Mouse (Mus musculus) activated CD4-positive, CD25-positive, alpha-beta regulatory T cell, adult 4 months (primary cell): ENCODE measurements around the gene 1700025G04Rik. TPM values are rescaled to one million over a fixed set of nuclear protein-coding genes. Genes with fewer than 3 reads are reported as not detected.

Source experiments
- ATAC-seq: one replicate; pipeline ENCODE4 v1.8.0; 2017
- polyA plus RNA-seq, 2 experiments: library from polyadenylated mRNA; unstranded; fragments of 100-300 nt; shearing (Covaris generic); gene quantifications; one replicate each; pipeline ENCODE4 v1.2.1; 2017

Gene 1700025G04Rik
- polyA plus RNA-seq, 2 experiments from 2014 or later = 2.5 to 3.7 TPM

GRCm38 (mm10) chr1:151961204-151961603 lies 128.7 kb downstream of the 1700025G04Rik start:
- ATAC-seq = no peak

DNA sequence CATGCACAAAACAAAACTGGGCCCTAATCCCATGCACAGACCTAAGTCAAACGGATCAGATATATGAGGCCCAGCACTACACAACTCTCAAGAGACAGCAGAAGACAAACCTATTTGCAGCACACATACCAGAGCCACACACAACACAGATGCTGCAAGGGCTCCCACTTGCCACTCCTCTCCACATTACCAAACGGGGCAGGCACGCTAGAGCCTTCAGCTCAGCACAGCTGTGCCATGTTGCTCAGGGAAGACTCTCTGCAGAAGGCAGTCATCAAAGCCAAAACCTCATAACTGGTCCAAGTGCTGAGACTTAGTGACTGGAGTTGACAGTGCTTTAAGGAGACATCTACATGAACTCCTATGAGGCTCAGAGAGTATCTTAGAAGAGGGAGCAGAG lies 130.9 kb downstream of the 1700025G04Rik start:
- no peak for ATAC-seq

DNA sequence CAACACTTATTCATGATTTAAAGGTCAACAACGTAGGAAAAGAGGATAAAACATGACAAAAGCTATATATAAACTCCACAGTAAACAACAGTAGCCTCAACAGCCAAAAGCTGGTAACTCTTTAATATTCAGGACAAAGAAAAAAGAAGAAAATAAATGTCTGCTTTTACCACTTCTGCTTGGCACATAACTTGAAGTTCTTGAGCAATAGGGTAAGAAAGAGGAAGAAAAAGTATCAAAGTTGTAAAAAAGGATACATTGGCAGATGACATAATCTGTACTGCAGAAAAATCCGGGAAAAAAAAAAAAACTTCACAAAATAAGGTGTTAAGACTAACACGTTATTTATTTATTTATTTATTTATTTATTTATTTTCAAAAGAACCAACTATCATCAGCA lies 131.5 kb downstream of the 1700025G04Rik start:
- no peak for ATAC-seq

GRCm38 (mm10) chr1:151957669-151958068 lies 132.3 kb downstream of the 1700025G04Rik start:
- ATAC-seq = no peak

DNA sequence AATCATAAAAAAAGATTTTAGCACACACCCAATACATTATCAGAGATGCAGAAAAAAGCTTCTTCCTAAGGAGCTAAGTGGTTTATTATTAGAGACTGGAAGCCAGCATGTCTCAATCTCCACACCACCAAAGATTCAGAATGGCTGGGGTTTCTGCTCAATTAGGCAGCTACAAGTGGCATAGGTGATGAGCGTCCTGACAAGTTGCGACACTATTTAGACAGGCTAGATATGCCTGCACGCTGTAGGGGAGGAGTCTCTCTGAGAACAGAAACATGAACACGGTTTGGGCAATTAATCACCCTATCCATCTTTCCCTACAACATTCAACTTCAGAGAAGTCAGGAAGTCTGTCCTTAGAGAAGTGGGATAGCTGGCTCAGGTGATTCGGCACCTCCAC lies 134.1 kb downstream of the 1700025G04Rik start:
- ATAC-seq = no peak

DNA sequence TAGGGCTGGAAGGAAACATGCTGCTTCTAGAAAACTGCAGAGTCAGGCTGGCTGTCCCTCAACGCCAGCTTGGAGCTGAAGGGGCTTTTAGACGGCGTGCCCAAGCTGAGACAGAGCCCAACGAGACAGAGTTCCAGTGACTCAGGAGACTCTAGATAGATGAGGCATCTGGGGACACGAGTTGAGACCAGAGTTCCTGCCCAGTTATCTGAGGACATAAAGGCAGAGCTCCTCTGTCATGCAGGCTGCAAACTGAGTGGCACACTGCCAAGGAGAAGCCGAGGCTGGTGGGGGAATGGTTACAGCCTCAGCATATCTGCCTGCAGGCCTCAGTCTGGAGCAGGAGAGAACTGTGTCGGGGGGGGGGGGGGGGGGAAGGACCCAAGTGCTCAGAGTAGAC lies 136.4 kb downstream of the 1700025G04Rik start:
- no peak for ATAC-seq

DNA sequence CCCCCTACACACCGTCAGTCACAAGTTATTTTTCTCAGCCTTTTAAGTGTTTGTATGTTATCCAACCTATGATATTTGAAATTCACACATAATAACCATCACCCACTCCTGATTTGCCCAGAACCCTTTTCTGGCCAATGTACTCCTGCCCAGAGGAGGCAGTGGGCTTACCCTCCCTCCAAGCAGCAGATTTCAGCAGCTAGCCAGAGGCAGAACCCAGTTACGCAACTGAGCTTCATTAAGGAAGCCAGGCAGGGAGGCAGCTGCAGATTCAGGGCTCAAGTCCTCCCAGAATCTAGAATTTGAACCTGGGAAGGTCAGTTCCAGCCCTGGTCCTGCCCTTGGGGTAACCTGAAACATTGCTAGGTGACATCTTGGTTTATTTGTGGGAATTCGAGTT lies 141.9 kb downstream of the 1700025G04Rik start:
- no peak for ATAC-seq

DNA sequence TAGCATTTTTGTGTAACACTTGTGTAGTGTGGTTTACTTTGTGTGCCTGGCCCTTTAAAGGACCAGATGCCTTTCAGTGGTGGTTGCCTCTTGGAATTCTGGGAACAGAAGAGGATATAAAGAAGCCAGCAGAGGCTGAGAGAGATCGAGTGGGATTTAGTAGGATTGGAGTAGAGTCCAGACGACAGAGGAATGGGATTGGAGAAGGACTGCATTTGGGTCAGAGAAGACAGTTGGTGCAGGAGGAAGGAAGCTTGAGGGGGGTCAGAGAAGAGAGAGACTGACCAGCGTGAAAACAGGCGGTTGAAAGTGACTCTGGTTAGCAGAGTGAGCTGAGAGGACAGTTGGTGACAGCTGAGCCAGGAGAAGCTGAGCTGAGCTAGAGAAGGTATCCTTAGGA lies 142.4 kb downstream of the 1700025G04Rik start:
- no peak for ATAC-seq

GRCm38 (mm10) chr1:151944457-151945223 lies 145.3 kb downstream of the 1700025G04Rik start:
- ATAC-seq = no peak

DNA sequence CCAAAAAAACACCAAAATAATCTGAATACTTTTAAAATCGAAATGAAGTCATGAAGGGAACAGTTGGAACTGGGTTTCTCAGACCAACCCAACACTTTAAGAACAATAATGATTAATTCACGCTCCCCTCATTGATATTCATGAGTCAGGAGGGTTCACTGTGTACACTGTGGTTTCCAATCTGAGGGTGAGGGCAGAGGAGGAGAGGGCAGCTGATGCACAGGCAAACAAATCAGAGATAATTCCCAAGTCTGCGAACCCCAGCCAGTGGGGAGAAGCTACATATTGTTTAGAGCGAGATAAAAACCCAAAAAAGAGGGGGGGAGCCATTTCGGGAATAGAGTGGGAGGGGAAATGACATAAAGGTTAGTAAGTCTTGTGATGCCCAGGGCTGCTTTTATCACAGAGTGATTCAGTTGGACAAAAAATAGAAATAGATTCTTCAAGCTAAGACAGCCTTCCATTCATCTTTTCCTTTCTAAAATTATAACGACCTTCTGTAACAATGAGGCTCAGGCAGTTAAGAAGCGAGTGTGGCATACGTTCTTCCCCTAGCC lies 146.2 kb downstream of the 1700025G04Rik start:
- ATAC-seq = no peak

- no peak for ATAC-seq
These were observed 146.8 kb downstream of the 1700025G04Rik start for GRCm38 (mm10) chr1:151942972-151943654.

- ATAC-seq = no peak
These were observed 149.9 kb downstream of the 1700025G04Rik start for GRCm38 (mm10) chr1:151939987-151940386.

- no peak for ATAC-seq
These were observed 150.4 kb downstream of the 1700025G04Rik start for GRCm38 (mm10) chr1:151939510-151939909.

DNA sequence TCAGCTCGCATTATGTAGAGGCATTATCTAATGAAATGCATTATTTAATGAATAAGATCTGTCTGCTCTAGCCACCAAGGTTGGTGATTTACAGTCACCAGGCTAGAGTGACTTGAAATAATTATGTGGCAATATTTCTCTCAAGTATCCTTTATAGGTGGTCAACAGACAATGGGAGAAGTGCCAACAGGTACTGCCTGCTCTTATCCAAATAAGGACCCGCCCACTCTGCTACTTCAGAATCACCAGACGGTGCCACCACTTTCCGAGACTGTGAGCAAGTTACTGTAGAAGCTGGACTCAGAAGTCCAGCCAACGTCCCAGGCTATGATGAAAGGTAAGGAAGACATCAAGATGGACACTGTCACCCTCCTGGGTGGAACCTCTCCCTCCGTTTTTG lies 156.3 kb downstream of the 1700025G04Rik start:
- ATAC-seq = no peak

DNA sequence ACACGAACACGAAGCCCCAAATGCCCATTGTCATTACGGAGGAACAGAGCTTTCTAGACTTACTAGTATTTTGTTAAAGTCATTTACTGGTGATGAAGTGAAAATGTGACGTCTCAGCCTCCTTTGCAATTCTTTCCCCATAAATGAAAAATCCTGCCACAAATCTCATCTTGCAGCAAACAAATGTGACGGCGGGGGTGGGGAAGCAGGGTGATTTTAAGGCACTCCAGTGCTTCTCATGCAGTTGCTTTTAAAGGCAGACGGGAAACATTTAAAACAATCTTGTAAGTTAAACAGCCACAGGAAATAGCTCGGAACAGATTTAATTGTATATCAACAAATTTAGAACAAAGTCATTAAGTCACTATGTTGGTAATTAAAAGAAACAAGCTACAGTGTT lies 163.1 kb downstream of the 1700025G04Rik start:
- no peak for ATAC-seq

DNA sequence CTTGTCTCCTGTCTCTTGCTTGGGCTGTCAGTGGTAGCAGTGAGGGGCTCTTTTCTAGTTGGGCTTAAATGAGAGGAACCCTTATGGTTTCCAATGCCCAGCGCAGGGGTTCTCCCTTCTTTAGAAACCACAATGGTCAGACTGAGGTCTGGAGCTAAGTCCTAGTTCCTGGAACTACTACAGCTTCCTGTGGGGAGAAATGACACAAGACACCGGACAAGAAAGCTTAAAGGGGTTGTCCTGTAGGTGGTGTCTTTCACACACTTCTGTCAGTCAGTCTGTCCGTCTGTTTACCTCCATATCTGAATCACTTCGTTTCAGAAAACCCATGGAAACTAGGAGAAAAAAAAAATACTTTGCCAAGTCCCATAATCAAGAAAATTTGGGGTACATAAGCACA lies 163.8 kb downstream of the 1700025G04Rik start:
- no peak for ATAC-seq

GRCm38 (mm10) chr1:151925738-151926137 lies 164.2 kb downstream of the 1700025G04Rik start:
- ATAC-seq = no peak

- no peak for ATAC-seq
These were observed 171.0 kb downstream of the 1700025G04Rik start for GRCm38 (mm10) chr1:151918806-151919357.

- ATAC-seq = no peak
These were observed 172.2 kb downstream of the 1700025G04Rik start for GRCm38 (mm10) chr1:151917736-151918135.

GRCm38 (mm10) chr1:151914494-151914893 lies 175.4 kb downstream of the 1700025G04Rik start:
- no peak for ATAC-seq

DNA sequence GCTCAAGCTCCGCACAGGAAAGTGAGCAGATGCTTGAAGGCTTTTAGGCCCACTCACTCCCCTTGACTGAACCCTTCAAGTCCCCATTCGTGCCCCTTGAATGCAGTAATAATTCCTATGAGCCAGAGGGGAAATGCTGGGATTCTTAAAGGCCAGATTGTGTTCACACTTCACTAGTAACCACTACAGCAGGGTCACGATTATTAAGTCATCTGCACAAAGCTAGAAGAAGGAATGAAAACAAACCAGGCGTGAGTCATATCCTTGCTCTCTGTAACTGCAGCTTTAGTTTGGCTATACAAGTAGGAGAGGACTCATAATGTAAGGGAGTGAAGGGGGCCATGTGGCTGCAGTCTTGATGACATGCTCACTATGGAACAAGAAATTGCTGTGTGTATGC lies 182.9 kb downstream of the 1700025G04Rik start:
- no peak for ATAC-seq

DNA sequence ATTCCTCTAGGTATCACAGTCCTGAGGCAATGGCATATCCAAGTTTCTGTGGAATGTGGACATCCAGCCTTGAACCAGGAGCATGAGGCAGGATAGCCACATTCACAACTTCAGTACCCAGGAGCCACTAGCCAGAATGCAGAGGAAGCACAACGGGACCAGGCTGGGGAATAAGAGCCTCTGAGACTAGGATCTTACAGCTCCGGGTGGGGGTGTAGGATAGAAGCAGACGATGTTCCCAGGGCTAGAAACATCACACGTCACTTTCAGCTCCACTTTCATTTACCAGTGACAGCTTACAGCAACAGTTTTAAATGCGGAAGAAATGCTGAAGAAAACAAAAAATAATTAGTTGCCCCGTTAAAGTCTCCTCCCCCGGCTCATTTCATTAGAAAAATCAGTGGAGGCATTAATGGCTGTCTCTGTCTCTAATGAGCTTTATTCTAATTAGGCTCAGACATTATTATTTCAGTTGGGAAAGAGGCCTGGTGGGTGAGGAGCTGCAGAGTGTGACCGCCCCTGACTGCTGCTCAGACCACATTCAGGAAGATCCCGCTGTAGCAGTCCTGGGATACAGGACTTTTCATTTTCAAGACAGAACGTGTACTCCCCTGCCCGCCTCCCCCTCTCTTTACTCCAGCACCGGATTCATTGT lies 189.1 kb downstream of the 1700025G04Rik start:
- ATAC-seq = no peak

DNA sequence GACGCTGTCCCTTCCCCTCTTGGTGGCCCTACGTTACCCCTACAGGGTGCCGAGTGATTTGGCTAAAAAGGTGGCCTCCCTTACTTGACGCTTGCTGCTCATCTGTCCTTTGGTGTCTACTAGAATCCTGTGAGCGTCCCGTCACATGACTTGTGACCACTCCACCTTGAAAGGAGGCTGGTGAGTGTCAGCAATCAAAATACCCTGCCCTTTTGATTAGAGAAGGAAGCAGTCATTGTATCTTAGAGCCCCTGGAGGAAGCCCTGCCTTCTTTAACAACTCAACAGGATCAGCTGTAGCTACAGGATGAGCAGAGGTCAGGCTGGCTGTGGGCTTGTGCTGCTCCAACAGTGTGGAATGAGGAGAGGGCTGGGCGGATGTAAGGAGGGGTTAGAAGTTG lies 190.0 kb downstream of the 1700025G04Rik start:
- no peak for ATAC-seq
